Mouse (Mus musculus) brown adipose tissue, adult 24 weeks (tissue): ENCODE data around the gene Specc1l. TPM values are rescaled to one million over a fixed set of nuclear protein-coding genes. Genes with fewer than 3 reads are reported as not detected.

Source experiments
- H3K27ac ChIP-seq: fragments of 200-500 bp; replicated peaks from 2 replicates; pipeline ENCODE4 v1.5.1; 2012; ENCODE audit warnings: low read depth, mild to moderate bottlenecking, low read length
- H3K4me1 ChIP-seq: fragments of 200-500 bp; 2 replicates; pipeline ENCODE4 v1.6.1; 2012; ENCODE audit warnings: low read length, mixed read lengths; ENCODE audit not compliant: control insufficient read depth, insufficient read depth, insufficient read length
- H3K4me3 ChIP-seq: fragments of 200-500 bp; 2 replicates; pipeline ENCODE4 v1.5.1; 2012; ENCODE audit warnings: low read depth, mild to moderate bottlenecking, low read length, moderate library complexity; ENCODE audit not compliant: insufficient read depth
- polyA plus RNA-seq: library from polyadenylated mRNA; stranded (reverse); fragments of >200 nt; gene quantifications from 2 replicates; pipeline ENCODE4 v1.2.4, GENCODE M21; 2012; ENCODE audit not compliant: missing spikeins, insufficient read depth, insufficient read length

The Specc1l gene
- polyA plus RNA-seq, 1 experiment = 15.1 TPM

- Histone ChIP-seq H3K4me1 (peaks cover 19% of the 10 kb centered on the region), H3K27ac (peak overlapping the region; percentile 84), H3K4me3 (no peak overlapping the region)
Measured at GRCm38 (mm10) chr10:75304049-75304405, 92.2 kb downstream of the Specc1l start.

- H3K4me1 ChIP-seq = peaks cover 15% of the 10 kb centered on the region
- H3K27ac ChIP-seq = peak overlapping the region; percentile 84
- H3K4me3 ChIP-seq = no peak overlapping the region
Measured at GRCm38 (mm10) chr10:75304413-75304812, 92.5 kb downstream of the Specc1l start.

GRCm38 (mm10) chr10:75307130-75307529, 95.3 kb downstream of the Specc1l start:
- no peak overlapping the region for H3K4me3 ChIP-seq
- peaks cover 8% of the 10 kb centered on the region for H3K4me1 ChIP-seq
- H3K27ac ChIP-seq = no peak overlapping the region

GRCm38 (mm10) chr10:75312361-75312760, 100.5 kb downstream of the Specc1l start:
- H3K4me1 ChIP-seq = peaks cover 16% of the 10 kb centered on the region
- no peak overlapping the region for H3K27ac ChIP-seq
- no peak overlapping the region for H3K4me3 ChIP-seq

GRCm38 (mm10) chr10:75314190-75314980, 102.5 kb downstream of the Specc1l start:
- Histone ChIP-seq H3K27ac (peak overlapping the region; percentile 100), H3K4me1 (peaks cover 16% of the 10 kb centered on the region), H3K4me3 (no peak overlapping the region)

- H3K4me3 ChIP-seq = peak overlapping the region; percentile 92
- H3K27ac ChIP-seq = peak overlapping the region; percentile 100
- peaks cover 16% of the 10 kb centered on the region for H3K4me1 ChIP-seq
Measured at GRCm38 (mm10) chr10:75315756-75316155, 103.9 kb downstream of the Specc1l start.

GRCm38 (mm10) chr10:75316472-75316871, 104.6 kb downstream of the Specc1l start:
- Histone ChIP-seq H3K4me1 (peaks cover 19% of the 10 kb centered on the region), H3K27ac (peak overlapping the region; percentile 100), H3K4me3 (peak overlapping the region; percentile 92)

- H3K27ac ChIP-seq = peak within 1 kb of the TSS; percentile 100
- peaks cover 21% of the 10 kb centered on the region for H3K4me1 ChIP-seq
- peak within 1 kb of the TSS; percentile 92 for H3K4me3 ChIP-seq
Measured at GRCm38 (mm10) chr10:75316872-75316907, 104.8 kb downstream of the Specc1l start, which contains the start of gene Adora2a. Adora2a (plus strand) TSS chr10:75316877.

- Histone ChIP-seq H3K4me1 (peaks cover 24% of the 10 kb centered on the region), H3K4me3 (peak overlapping the region; percentile 92), H3K27ac (peak overlapping the region; percentile 100)
Measured at GRCm38 (mm10) chr10:75316908-75317761, 105.3 kb downstream of the Specc1l start.

GRCm38 (mm10) chr10:75318206-75318605, 106.3 kb downstream of the Specc1l start:
- peak overlapping the region; percentile 92 for H3K4me3 ChIP-seq
- H3K27ac ChIP-seq = peak overlapping the region; percentile 100
- H3K4me1 ChIP-seq = peaks cover 24% of the 10 kb centered on the region

- H3K27ac ChIP-seq = 0 out of 2 replicates have a peak overlapping the region, but pooled peaks have one; percentile 1
- peak overlapping the region; percentile 92 for H3K4me3 ChIP-seq
- H3K4me1 ChIP-seq = peaks cover 17% of the 10 kb centered on the region
Measured at GRCm38 (mm10) chr10:75320321-75320720, 108.4 kb downstream of the Specc1l start.

GRCm38 (mm10) chr10:75322966-75323365, 111.1 kb downstream of the Specc1l start:
- H3K4me3 ChIP-seq = no peak overlapping the region; the same call in 1 of the 2 replicates
- H3K27ac ChIP-seq = peak overlapping the region; percentile 6; the same call in 1 of the 2 replicates

GRCm38 (mm10) chr10:75323986-75324385, 112.1 kb downstream of the Specc1l start:
- Histone ChIP-seq H3K27ac (no peak overlapping the region), H3K4me3 (no peak overlapping the region), H3K4me1 (peaks cover 31% of the 10 kb centered on the region)

More at GRCm38 (mm10) chr10:75322966-75323365, 111.1 kb downstream of the Specc1l start:
- peaks cover 29% of the 10 kb centered on the region for H3K4me1 ChIP-seq

GRCm38 (mm10) chr10:75324391-75324790, 112.5 kb downstream of the Specc1l start:
- H3K27ac ChIP-seq = no peak overlapping the region
- H3K4me1 ChIP-seq = peaks cover 31% of the 10 kb centered on the region
- H3K4me3 ChIP-seq = no peak overlapping the region

- peaks cover 30% of the 10 kb centered on the region for H3K4me1 ChIP-seq
- H3K4me3 ChIP-seq = no peak overlapping the region
- no peak overlapping the region for H3K27ac ChIP-seq
Measured at GRCm38 (mm10) chr10:75325821-75326220, 113.9 kb downstream of the Specc1l start.
